Mouse (Mus musculus) gastrocnemius, adult 8-10 months (tissue): ENCODE measurements around the gene Osm. TPM values are rescaled to one million over a fixed set of nuclear protein-coding genes. Genes with fewer than 3 reads are reported as not detected.

Experiments used
- DNase-seq, 2 experiments: peaks; one replicate each; pipeline ENCODE4 v3.0.0; 2022; ENCODE audit warnings: low spot score in 2 of 2
- total RNA-seq, 4 experiments: library from RNA; stranded (reverse); gene quantifications; 2 replicates each; pipeline ENCODE4 v1.2.4; 2022

Gene Osm
- total RNA-seq: not detected

DNA sequence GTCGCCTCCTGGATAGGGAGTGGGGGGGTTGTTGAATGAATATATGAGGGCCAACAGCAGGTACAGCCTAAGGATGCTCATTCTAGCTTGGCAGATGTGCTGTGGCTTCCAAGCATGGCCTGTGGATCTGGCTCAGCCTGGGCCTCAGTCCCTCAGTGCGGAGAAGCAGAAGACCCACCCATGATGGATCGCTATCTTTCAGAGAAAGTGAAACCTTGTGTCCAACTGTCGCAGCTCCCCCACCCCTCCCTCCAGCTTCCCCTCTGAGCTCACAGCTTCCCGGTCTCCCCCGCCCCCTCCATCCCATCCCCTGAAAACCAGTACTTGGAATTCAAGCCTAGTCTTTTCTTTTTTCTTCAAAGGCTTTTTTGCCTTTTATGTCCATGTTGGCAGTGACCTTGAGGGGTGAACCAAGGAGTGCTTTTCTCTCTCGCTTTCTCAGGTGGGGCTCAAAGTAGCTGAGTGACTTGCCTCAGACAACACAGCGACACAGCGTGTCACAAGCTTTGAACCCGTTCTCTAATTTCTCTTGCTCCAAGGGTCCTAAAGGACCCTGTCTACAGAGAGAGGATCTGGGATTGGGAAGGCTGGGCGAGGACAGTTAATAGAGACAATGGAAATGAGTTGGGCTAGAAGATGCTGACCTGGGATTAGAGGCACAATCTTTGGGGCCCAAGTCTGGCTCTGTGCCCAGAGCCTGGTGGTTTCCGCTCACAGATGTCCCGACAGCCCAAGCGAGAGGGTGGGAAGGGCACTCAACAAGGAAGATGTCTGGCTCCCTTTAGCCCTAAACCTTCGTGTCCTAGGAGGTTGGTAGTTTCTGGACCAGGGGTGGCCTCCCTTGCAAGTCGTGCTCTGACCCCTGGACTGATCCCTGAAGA is at the start of gene Osm:
Osm (plus strand) TSS at position 756 of the 881 bp plus-strand sequence.
- DNase-seq: no peak

DNA sequence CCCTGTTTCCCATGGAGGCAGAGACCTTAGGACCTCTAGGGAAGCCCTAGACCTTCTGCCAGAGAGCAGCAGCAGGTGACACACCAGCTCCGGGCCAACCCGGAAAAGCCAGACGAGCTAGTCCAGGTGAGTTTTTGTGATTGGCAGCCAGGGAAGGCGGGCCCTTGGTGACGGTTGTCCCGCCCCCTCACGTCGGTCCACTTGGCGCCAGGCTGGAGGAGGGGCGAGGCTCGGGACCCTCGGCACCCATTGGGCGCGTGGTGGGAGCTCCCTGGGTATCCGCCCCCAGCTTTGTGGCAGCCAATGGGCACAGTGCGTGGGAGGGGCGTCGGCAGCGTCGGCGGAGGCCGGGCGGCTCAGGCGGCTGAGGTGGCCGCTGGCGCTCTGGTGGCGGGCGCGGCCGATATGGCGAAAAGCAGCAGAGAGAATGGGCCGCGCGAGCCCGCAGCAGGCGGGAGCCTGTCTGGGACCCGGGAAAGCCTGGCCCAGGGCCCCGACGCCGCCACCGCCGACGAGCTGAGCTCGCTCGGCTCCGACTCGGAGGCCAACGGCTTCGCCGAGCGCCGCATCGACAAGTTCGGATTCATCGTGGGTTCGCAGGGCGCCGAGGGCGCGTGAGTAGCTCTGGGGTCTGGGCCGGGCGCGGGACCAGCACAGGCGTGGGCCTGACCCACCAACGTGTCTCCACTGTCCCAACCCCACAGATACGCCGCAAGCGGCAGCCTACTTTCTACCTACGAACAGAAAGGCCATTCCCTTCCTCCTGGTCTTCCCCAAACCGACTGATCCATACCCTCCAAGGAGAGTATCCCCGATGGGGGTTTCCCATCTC is 49.5 kb upstream of the Osm start, which contains the start of gene Tbc1d10a:
Tbc1d10a (plus strand) TSS at position 304 of the 832 bp plus-strand sequence.
- DNase-seq: peak; percentile 96 to 97

- no peak for DNase-seq
Measured at GRCm38 (mm10) chr11:4187318-4187700, 48.9 kb upstream of the Osm start.

- no peak for DNase-seq
Measured at GRCm38 (mm10) chr11:4189182-4189581, 47.0 kb upstream of the Osm start.

GRCm38 (mm10) chr11:4190677-4191076 is 45.5 kb upstream of the Osm start:
- no peak for DNase-seq

DNA sequence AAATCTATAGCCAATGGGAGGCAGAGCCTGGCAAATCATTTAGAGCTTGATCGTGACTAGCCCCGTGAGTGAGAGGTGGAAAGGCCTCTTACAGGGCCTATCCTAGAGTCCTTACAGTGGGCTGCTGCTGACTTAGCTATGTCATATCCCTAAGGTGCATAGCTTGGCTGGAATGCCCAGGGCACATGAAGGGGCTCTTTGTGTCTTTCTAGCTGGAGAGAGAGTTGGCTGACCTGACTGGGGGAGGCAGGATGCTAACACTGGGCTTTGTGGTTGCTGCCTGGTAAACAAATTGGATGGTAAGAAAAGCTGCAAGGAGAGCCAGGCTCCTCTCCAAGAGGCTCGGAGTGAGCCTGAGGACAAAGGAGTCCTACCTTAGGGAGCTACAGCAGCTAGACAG is 43.5 kb upstream of the Osm start:
- no peak for DNase-seq

DNA sequence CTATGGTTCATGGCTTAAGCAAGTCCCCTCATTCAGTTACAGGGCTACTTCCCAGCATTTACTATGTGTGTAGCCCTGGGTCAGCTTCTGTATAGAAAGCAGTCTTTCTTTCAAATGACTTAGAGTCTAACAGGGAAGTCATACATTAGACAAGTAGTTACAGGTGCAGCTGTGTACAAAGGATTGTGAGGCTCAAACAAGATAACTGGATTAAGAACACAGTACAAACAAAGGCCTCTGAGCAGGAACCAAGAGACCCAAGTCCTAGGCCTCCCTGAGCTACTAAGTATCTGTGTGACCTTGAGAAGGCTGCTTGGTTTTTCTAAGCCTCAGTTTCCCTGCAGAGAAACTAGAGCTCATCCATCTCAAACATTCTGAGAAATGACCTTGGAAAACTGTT is 42.8 kb upstream of the Osm start:
- no peak for DNase-seq

- DNase-seq: no peak
Measured at GRCm38 (mm10) chr11:4195597-4196031, 40.6 kb upstream of the Osm start.

DNA sequence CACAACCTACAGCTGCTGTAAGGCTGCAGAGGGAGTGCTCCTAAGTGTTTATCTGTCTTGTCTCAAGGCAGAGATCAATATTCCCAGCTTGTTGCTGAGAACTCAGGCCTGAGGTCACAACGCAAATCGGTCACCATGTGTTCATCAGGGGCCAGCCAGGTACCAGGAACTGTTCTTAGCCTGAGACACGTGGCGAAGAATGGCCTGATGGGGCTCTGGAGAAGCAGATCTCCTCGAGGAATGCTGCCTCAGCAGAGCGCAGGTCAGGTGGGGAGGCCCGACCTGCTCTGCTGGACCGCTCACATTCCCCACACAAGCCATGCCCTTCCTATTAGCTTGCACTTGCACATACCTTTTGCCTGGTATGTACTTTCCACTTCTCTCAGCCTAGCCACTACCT is 39.6 kb upstream of the Osm start:
- DNase-seq: no peak

GRCm38 (mm10) chr11:4197691-4198090 is 38.5 kb upstream of the Osm start:
- no peak for DNase-seq

DNA sequence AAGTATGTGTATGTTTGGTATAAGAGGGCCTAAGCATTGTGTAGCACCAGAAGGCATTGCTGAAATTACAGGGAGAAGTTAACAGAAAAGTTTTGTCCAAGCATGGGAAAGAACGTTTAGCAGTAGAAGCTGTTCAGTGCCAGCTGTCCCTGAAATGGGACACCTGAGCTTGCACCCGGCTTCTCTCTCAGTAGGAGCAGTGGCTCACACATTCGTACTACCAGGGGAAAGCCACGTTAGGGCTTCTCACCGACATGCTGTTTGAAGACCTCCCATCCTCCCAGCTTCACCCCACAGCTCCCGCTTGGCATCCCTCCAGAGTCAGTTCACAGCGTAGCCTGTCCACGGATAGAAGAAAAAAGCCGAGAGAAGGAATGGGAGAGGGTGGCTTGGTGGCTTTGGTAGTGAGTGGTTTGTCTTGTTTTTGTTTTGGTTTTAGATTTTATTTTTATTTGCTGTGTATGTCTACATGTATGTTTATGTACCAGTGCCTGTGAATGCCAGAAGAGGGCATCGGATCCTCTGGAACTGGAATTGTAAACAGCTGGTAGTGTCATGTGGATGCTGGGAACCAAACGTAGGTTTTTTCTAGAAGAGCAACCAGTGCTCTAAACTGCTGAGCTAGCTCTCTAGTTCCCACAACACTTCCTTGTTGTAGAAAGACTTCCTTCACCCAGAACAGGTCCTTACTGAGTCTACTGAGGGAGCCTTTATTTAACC is 34.1 kb upstream of the Osm start:
- no peak for DNase-seq

DNA sequence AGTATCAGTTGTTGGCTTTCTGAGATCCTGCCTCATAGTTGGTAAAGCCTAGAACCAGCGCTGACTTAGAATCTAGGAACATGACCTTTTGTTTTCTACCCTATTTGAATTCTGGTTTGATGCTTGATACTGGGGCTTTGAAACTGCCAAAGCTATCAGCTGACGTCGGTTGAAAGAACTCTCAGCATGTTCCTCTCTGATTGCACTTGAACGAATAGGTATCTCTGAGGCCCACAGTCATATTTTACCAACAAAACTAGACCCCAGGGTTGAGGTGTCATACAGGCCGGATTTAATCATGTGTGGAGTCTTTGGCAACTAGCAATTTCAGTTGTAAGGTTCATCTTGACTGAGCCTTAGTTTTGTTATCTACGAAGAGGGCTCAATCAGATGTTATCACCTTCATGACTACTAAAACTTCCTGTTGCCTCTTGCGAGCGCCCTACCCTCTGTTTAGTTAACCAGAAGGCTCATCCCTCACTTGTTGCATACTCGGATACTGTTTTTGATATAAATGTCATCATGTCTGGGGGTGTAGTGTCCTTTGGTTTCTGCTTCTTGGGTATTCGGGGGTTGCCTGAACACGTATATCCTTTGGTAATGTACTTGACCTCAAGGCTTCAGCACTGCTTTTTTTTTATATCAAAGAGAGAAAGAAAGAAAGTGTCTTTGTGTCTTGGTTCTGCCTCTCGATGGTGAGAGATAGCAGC is 33.1 kb upstream of the Osm start:
- no peak for DNase-seq

DNA sequence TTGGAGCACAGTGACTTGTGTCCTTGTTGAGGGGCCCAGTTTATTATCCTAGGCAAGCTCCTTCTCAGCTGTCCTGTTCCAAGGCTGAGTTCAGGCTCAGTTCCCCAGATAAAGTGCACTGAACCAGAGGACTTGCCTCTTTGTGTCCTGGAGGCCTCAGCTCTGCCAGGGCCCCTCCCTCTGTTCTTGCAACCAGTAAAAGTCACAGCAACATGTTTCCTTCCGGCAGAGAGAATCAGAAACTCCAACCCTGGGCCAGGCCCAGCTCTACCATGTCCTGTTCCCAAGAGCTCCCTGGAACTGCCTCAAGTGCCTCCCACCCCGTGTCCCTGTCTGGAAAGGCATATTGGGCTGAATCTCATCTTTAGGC is 32.5 kb upstream of the Osm start:
- peak; percentile 48 to 60 for DNase-seq

GRCm38 (mm10) chr11:4205097-4205655 is 31.0 kb upstream of the Osm start:
- DNase-seq: no peak

- DNase-seq: no peak
Measured at GRCm38 (mm10) chr11:4205951-4206350, 30.3 kb upstream of the Osm start.

DNA sequence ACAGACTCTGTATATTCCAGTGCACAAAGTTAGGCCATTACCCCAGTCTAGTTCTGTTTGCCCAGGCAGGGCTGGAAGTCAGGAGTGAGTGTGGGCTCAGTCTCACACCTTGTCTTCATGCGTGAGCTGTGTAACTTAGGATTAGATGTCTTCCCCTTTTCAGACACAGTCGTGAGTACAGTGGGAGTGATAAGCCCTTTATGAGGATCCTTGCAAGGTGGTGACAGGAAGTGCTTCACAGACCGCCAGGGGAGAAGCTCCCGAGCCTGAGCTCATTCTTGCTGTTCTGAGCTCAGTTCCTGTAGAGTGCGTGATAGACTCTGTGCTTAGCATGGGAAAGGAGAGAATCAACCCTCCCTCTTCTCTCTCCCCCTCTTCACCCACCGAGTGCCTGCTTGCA is 29.7 kb upstream of the Osm start:
- no peak for DNase-seq

DNA sequence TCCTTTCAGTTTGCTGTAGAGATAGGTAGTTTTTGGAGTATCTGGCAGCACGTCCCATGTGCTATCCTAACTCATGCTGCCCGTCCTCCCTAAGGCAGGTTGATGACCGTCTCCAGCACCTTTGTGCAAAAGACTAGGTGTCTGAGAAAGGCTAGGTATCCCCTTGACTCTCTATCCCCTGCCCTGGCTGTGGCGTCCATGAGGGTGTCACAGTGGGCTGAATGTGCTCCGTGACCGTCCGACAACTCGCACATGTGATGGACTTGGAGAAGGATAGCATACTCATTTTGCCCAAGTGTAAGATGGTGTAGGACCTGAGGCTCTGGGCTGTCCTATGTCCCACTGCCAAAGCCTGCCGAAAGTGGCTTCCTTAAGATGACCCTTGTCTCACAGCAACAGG is 28.6 kb upstream of the Osm start:
- no peak for DNase-seq

GRCm38 (mm10) chr11:4209556-4209955 is 26.7 kb upstream of the Osm start:
- no peak for DNase-seq

- no peak for DNase-seq
Measured at GRCm38 (mm10) chr11:4210786-4211185, 25.4 kb upstream of the Osm start.

DNA sequence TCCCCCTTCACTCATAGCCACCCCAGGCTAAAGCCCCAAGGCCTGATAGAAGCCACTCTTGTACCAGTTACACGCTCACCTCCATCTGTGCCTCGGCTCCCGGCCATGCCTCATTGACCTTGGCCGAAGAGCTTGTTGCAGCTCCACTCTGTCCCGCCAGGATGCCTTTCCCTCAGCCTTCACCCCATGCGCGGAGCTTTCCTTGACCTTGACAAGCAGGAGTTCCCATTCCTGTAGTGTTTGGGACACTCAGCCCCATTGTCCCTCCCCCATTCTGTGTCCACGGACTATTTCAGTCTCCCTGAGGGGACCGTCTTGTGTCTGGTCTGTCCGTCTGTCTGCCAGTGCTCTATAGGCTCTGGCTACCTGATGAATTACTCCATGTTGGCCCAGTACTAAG is 23.1 kb upstream of the Osm start:
- no peak for DNase-seq

DNA sequence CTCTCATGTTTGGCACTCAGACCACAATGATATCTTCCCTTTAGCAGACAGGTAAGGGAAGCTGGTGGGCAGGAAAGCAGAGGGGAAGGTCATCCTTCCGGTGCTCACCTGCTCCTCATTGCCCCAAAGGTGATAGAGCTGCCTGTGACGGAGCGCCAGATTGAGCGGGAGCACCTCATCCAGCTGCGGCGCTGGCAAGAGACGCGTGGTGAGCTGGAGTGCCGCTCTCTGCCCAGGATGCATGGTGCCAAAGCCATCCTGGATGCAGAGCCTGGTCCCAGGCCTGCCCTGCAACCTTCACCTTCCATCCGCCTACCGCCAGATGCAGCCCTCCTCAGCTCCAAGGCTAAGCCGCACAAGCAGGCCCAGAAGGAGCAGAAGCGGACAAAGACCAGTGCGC is 21.6 kb upstream of the Osm start:
- DNase-seq: no peak
